Mouse (Mus musculus): ENCODE results near the gene Lcn2.

Gene Lcn2

DNA sequence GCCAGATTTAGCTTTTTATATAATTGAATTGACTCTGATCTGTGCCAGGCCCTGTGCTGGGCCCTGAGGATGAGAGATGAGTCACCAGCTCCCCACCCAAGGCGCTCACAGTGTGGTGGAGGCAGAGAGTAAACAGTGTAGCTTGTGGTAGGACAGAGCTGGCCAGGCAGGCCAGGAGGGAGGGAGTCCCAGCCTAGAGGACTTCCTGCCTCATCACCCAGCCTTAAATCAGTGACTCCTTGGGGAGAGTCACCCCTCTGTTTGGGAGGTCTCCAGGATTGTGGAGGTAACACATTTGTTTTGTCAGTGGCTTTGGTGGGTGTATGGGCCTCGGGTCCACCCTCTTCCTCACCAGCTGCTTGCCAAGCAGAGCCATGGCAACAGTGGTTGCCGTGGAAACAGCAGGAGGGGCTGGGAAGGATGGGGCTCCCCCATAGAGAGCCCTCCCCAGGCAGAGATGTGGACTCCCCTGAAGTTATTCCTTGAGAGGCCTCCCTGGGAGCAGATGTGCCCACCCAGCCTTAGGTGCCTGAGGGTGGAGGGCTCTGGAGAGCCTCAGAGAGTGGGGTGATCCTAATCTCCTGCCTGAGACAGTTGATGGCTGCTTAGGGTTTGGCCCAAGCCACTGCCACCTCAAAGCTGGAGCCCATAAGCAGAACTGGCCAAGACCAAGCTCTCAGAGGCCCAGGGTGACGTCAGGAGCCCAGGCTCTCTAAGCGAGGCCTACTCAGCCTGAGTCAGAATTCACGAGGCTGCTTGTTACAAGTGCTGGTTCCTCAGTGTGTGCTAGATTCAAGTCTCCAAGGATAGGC, 45.3 kb downstream of the Lcn2 start:
- no peak for DNase-seq (ENCODE audit: low spot score)

DNA sequence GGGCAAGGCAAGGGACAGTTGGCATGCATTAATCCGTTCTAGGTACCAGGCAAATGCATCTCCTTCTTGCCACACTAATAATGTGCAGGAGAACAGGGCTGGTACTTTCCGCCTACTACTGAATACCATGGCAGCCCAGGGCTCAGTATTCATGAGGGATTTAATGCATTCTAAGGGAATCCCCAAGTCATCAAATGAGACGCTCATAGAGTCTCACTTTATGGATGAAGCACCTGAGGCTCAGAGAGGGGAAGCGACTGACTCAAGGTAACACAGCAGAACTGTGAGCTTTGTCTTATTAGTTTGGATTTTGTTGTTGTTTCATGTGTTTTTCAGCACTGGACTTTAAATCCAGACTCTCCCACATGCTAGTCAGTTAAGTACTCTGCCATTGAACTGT, 46.0 kb downstream of the Lcn2 start:
- DNase-seq (ENCODE audit: low spot score) = no peak

DNA sequence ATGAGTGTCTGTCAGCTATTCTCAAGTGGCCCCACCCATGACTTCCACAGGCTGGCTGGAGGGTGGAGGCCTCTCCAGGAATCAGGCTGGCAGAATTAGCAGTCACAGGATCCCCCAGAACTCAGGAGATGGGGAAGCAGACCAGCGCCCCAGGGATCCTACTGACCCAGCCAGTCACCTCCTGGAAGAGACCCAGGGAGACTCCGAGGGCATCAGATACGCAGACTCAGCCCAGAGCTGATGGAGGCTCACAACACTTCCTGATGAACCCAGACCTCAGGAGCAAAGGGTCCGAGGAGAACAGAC, 46.5 kb downstream of the Lcn2 start:
- DNase-seq (ENCODE audit: low spot score) = no peak

DNA sequence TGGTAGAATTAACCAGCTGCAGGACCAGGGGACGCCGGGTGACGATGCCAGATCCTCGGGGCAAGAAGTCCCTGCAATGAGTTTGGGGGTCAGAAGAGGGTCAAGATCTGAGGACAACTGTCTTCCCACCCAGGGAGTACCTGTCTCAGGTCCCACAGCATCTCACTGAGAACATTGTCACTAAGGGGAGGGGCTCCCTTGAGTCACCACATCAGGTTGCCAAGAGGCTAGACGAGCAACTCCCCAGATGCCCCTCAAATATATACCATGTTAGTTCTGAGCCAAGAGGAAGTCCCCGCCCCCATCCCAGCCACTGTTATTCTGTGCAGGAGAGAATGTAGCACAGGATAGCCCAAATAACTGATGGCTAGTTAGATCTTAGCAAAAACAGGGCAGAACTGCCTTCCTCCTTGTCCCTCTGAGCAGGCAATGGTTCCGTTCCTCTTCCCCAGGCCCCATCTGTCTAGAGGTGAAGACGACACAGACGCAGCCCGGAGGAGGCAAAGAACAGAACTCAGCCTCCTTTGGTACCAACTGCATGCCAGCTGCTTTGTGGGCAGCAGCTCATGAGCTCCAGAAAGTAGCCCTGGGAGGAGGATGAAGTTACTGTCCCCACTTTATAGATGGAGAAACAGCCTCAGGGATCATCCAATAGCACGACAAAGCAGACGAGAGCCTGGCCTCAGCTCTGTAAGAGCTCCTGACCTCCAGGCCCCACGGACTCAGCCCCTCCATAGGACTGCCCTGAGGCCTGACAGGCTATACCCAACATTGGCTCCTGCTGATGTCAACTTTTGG, 47.0 kb downstream of the Lcn2 start:
- no peak for DNase-seq (ENCODE audit: low spot score)

DNA sequence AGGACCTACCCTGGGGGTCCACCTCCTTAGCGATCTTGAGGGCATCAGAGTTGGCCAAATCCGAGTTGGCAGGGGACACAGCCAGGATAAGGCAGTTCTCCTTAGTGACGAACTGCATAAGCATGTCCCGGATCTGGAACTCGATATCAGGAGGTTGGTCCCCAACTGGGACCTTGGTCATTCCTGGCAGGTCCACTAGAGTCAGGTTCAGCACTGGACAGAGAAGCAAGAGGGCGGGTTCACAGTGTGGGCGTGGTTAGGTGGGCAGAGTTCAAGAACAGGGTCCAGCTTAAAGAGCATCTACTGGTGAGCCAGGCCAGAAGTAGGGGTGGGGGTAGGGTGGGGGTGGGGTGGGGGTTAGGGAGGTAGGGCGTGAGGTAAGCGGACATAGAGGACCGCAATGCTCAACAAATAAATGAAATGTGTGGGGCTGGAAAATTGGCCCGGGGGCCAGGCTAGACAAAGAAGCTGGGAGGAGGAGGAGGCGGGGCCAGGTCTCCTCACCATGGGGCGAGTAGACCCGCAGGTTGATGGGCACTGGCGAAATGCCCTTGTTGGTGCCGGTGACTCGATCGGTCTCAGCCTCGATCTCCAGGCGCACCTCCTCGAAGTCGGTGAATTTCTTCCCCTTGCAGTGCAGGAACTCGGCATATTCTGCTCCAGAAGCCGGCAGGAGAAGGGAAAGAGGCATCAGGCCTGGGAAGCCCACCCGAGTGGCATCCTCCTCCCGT, 48.0 kb downstream of the Lcn2 start:
- DNase-seq (ENCODE audit: low spot score) = no peak

DNA sequence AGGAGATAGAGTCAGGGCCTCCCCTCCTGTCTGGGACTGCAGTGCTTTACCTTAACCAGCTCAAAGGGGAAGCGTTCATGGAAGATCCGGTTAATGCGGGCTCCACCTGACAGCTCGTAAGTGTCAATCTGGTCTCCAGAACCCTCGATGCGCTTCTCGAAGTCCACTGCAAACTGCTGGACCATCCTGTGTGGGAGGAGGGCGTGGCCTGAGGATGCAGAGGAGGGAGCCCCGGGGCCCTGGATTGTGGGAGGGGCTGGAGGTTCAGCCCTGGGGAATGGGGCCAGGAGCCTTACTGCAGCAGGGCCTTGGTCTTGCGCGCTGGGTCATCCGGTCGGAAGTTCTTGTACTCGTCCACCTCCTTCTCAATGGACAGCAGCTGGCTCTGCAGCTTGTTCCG, 52.2 kb downstream of the Lcn2 start:
- no peak for DNase-seq (ENCODE audit: low spot score)
